8 mouse cellular contexts compared by ENCODE assay signal in genomic region chr10:21829062-21829731, GRCm38 (mm10). TPM values are rescaled to one million over a fixed set of nuclear protein-coding genes. Genes with fewer than 3 reads are reported as not detected.
A peak's percentile ranks its signal among the peaks of the same experiment; 100 is the strongest.
DNase-seq lines count a peak whose midpoint lies in the region; ATAC-seq and TF ChIP-seq lines count a peak whose summit lies in the region.

No protein-coding gene starts in this region.

- TF ChIP-seq CTCF in kidney, adult 2 months (conservative IDR thresholded peaks at IDR 0.05; ENCODE audit: insufficient read depth, insufficient read length, low read depth, low read length) = no peak

- ATAC-seq in hindbrain, embryonic 12.5 days (ENCODE audit: low FRiP score) = peak; percentile 67
- 0 out of 2 replicates have a peak, but pooled peaks have one; percentile 31 for ATAC-seq in neural tube, embryonic 11.5 days (ENCODE audit: insufficient read depth, low FRiP score, low TSS enrichment)

- 0 out of 2 replicates have a peak overlapping the region, but pooled peaks have one; percentile 11 for H3K4me2 ChIP-seq in hindbrain, embryonic 12.5 days (replicated peaks)
- H3K4me2 ChIP-seq in neural tube, embryonic 11.5 days (ENCODE audit: low read depth) = no peak overlapping the region

- 27% methylated on average over 11 of the region's 11 CpGs for WGBS in hindbrain, embryonic 12.5 days
- 34% methylated on average over 11 of the region's 11 CpGs for WGBS in neural tube, embryonic 11.5 days
- 84% methylated on average over 11 of the region's 11 CpGs for WGBS in kidney, adult 2 months

- no peaks in the 10 kb centered on the region for H3K27me3 ChIP-seq in hindbrain, embryonic 12.5 days
- no peaks in the 10 kb centered on the region for H3K27me3 ChIP-seq in neural tube, embryonic 11.5 days (ENCODE audit: control insufficient read depth, insufficient read depth, low read length)
- no peaks in the 10 kb centered on the region for H3K27me3 ChIP-seq in kidney, adult 2 months (replicated peaks; ENCODE audit: control insufficient read depth, insufficient read depth, low read length)

- TF ChIP-seq POLR2A in kidney, adult 2 months (IDR thresholded peaks at IDR 0.05; ENCODE audit: low read depth, low read length) = no peak

- H3K27ac ChIP-seq in hindbrain, embryonic 12.5 days = peak overlapping the region; percentile 37
- no peak overlapping the region for H3K27ac ChIP-seq in neural tube, embryonic 11.5 days (ENCODE audit: low read depth, low read length)
- no peak overlapping the region for H3K27ac ChIP-seq in kidney, adult 2 months (ENCODE audit: insufficient read depth, low read depth, low read length)

- no peak overlapping the region for H3K9ac ChIP-seq in hindbrain, embryonic 12.5 days
- no peak overlapping the region for H3K9ac ChIP-seq in neural tube, embryonic 11.5 days (ENCODE audit: low read length)

- intact Hi-C loops in heart, postnatal 10 days (cut with DNase I) = no loop called here

- H3K9me3 ChIP-seq in hindbrain, embryonic 12.5 days (replicated peaks) = no peaks in the 10 kb centered on the region
- H3K9me3 ChIP-seq in neural tube, embryonic 11.5 days (ENCODE audit: control insufficient read depth, low read length) = no peaks in the 10 kb centered on the region

- no peaks in the 10 kb centered on the region for H3K36me3 ChIP-seq in hindbrain, embryonic 12.5 days
- no peaks in the 10 kb centered on the region for H3K36me3 ChIP-seq in neural tube, embryonic 11.5 days (ENCODE audit: control insufficient read depth, insufficient read depth, low read length)
- H3K36me3 ChIP-seq in kidney, adult 2 months (ENCODE audit: control insufficient read depth, insufficient read depth, low read length) = no peaks in the 10 kb centered on the region

- no peak overlapping the region for H3K4me3 ChIP-seq in hindbrain, embryonic 12.5 days
- H3K4me3 ChIP-seq in neural tube, embryonic 11.5 days (ENCODE audit: low read depth, low read length) = no peak overlapping the region
- H3K4me3 ChIP-seq in kidney, adult 2 months (ENCODE audit: insufficient read depth, low read depth, low read length) = no peak overlapping the region

- DNase-seq in heart, postnatal 10 days = peak; percentile 19 to 23
- no peak for DNase-seq in heart, adult 8-10 months (ENCODE audit: low spot score)
- peak; percentile 75 for DNase-seq in adrenal gland, postnatal 14 days
- no peak for DNase-seq in neural tube, embryonic 11.5 days (ENCODE audit: low spot score)
- DNase-seq in liver = no peak
- no peak for DNase-seq in right cerebral cortex, postnatal 14 days
- DNase-seq in kidney, adult 2 months = no peak

- peaks cover 26% of the 10 kb centered on the region for H3K4me1 ChIP-seq in hindbrain, embryonic 12.5 days
- H3K4me1 ChIP-seq in neural tube, embryonic 11.5 days (ENCODE audit: control insufficient read depth, insufficient read depth, low read length) = no peaks in the 10 kb centered on the region
- H3K4me1 ChIP-seq in kidney, adult 2 months (ENCODE audit: control insufficient read depth, insufficient read depth, low read length) = no peaks in the 10 kb centered on the region

RNA-seq across cellular contexts. Expression of gene Sgk1, which starts 52.8 kb away (rescaled TPM):
- total RNA-seq in heart, postnatal 10 days (2021) = 100 to 1,000 TPM in 1 of 2 experiments, 10 to 100 TPM in 1; 66.4 to 121 TPM
- 10 to 100 TPM; 29.3 to 60.0 (median 43.0) TPM for total RNA-seq in heart, adult 8-10 months (2022)
- total RNA-seq in adrenal gland, postnatal 14 days (2021) = 173 and 192 TPM in 2 replicates
- 32.8 and 33.8 TPM in 2 replicates for polyA plus RNA-seq in hindbrain, embryonic 12.5 days (2016; fragmentation: Nextera tagmentation; extraction: Ambion mirVana)
- polyA plus RNA-seq in neural tube, embryonic 11.5 days (2014; fragmentation: Nextera tagmentation; extraction: Ambion mirVana) = 22.1 TPM in 2 replicates
- 73.3 and 76.5 TPM in 2 replicates for polyA plus RNA-seq in kidney, adult 2 months (2012; rRNA removed)

Comparison
In these comparisons a context has a peak if more than half of its experiments do, and no peak if none do; other contexts are left out.
1. DNase-seq: peak in heart, postnatal 10 days (2 of 2) and adrenal gland, postnatal 14 days (single experiment); none in heart, adult 8-10 months (single experiment), neural tube, embryonic 11.5 days (single experiment), liver (single experiment), right cerebral cortex, postnatal 14 days (single experiment) and kidney, adult 2 months (single experiment).